Mouse (Mus musculus) lung, embryonic 15.5 days (tissue): ENCODE data around the gene Sema4g. TPM values are rescaled to one million over a fixed set of nuclear protein-coding genes. Genes with fewer than 3 reads are reported as not detected.
"Not testable (repeated sequence)": the region's sequence is repeated elsewhere in the genome, so short reads cannot be mapped to it uniquely, and the experiment has no call there.

Experiments
- ATAC-seq: fragments of 200-750 bp; cut with Nextera tagmentation; 2 replicates; pipeline ENCODE4 v1.8.0; 2017; ENCODE audit warnings: moderate number of reproducible peaks, borderline replicate concordance; ENCODE audit not compliant: low FRiP score, low TSS enrichment; ENCODE audit errors: extremely low read depth
- H3K27ac ChIP-seq: fragments of 300-500 bp; sonication (generic); 2 replicates; pipeline ENCODE4 v1.5.1; 2015; ENCODE audit warnings: moderate library complexity, mild to moderate bottlenecking, inconsistent platforms
- H3K27me3 ChIP-seq: fragments of 300-500 bp; sonication (generic); 2 replicates; pipeline ENCODE4 v1.6.1; 2015; ENCODE audit warnings: inconsistent platforms
- H3K36me3 ChIP-seq: fragments of 300-500 bp; sonication (generic); 2 replicates; pipeline ENCODE4 v1.6.1; 2015; ENCODE audit warnings: inconsistent platforms
- H3K4me1 ChIP-seq: fragments of 300-500 bp; sonication (generic); 2 replicates; pipeline ENCODE4 v1.6.1; 2015; ENCODE audit warnings: inconsistent platforms
- H3K4me2 ChIP-seq: fragments of 300-500 bp; sonication (generic); 2 replicates; pipeline ENCODE4 v1.6.1; 2015; ENCODE audit warnings: inconsistent platforms, mild to moderate bottlenecking, moderate library complexity
- H3K4me3 ChIP-seq: fragments of 300-500 bp; sonication (generic); 2 replicates; pipeline ENCODE4 v1.5.1; 2015; ENCODE audit warnings: mild to moderate bottlenecking, inconsistent platforms
- H3K9ac ChIP-seq: fragments of 300-500 bp; sonication (generic); 2 replicates; pipeline ENCODE4 v1.6.1; 2015; ENCODE audit warnings: inconsistent platforms
- H3K9me3 ChIP-seq: fragments of 300-500 bp; sonication (generic); 2 replicates; pipeline ENCODE4 v1.6.1; 2016; ENCODE audit warnings: inconsistent platforms
- WGBS: fragments of 180-500 bp; shearing (Covaris S2); methylation state at CpG from one replicate; pipeline ENCODE4 v1.1.7; 2015; 5-methylcytosine and 5-hydroxymethylcytosine counted together
- polyA plus RNA-seq: library from polyadenylated mRNA; unstranded; fragments of >200 nt; fragmentation: Nextera tagmentation; extraction: Ambion mirVana; gene quantifications from 2 replicates; pipeline ENCODE4 v1.2.1, GENCODE M21; 2015

The Sema4g gene
- polyA plus RNA-seq, 1 experiment from 2014 or later = 1.7 TPM

GRCm38 (mm10) chr19:45028746-45029145, 39.8 kb downstream of the Sema4g start:
- Histone ChIP-seq H3K27ac (no peak overlapping the region), H3K4me2 (no peak overlapping the region), H3K9ac (no peak overlapping the region), H3K36me3 (peaks cover 45% of the 10 kb centered on the region), H3K27me3 (no peaks in the 10 kb centered on the region), H3K4me1 (peaks cover 34% of the 10 kb centered on the region), H3K4me3 (no peak overlapping the region), H3K9me3 (no peaks in the 10 kb centered on the region)
- no peak for ATAC-seq
- 50% methylated on average over 19 of the region's 19 CpGs for WGBS

- Histone ChIP-seq H3K4me1 (peaks cover 29% of the 10 kb centered on the region), H3K4me3 (no peak overlapping the region), H3K9me3 (no peaks in the 10 kb centered on the region), H3K27me3 (no peaks in the 10 kb centered on the region), H3K4me2 (no peak overlapping the region), H3K27ac (no peak overlapping the region), H3K9ac (no peak overlapping the region), H3K36me3 (peaks cover 40% of the 10 kb centered on the region)
- 49% methylated on average over 9 of the region's 9 CpGs for WGBS
- no peak for ATAC-seq
Measured at GRCm38 (mm10) chr19:45029571-45029970, 40.7 kb downstream of the Sema4g start.

GRCm38 (mm10) chr19:45030111-45030510, 41.2 kb downstream of the Sema4g start:
- Histone ChIP-seq H3K9me3 (no peaks in the 10 kb centered on the region), H3K27ac (no peak overlapping the region), H3K4me3 (no peak overlapping the region), H3K27me3 (no peaks in the 10 kb centered on the region), H3K36me3 (peaks cover 34% of the 10 kb centered on the region), H3K4me2 (no peak overlapping the region), H3K4me1 (peaks cover 29% of the 10 kb centered on the region), H3K9ac (no peak overlapping the region)
- peak; percentile 4; the same call in 1 of the 2 replicates for ATAC-seq
- 32% methylated on average over 8 of the region's 8 CpGs for WGBS

GRCm38 (mm10) chr19:45030746-45031693, 42.1 kb downstream of the Sema4g start:
- Histone ChIP-seq H3K27me3 (no peaks in the 10 kb centered on the region), H3K4me3 (peak overlapping the region; percentile 10; the same call in 1 of the 2 replicates), H3K9me3 (no peaks in the 10 kb centered on the region), H3K4me1 (peaks cover 29% of the 10 kb centered on the region), H3K36me3 (peaks cover 25% of the 10 kb centered on the region), H3K4me2 (peak overlapping the region; percentile 52), H3K27ac (no peak overlapping the region), H3K9ac (no peak overlapping the region)
- 35% methylated on average over 20 of the region's 20 CpGs for WGBS
- ATAC-seq = no peak

- H3K4me2 ChIP-seq = no peak overlapping the region
- H3K9ac ChIP-seq = no peak overlapping the region
- peak; percentile 46 for ATAC-seq
- no peak overlapping the region for H3K27ac ChIP-seq
- no peaks in the 10 kb centered on the region; the same call in 1 of the 2 replicates for H3K27me3 ChIP-seq
- no peaks in the 10 kb centered on the region for H3K9me3 ChIP-seq
- whole genome bisulfite sequencing = 19% methylated on average over 4 of the region's 4 CpGs
- peaks cover 17% of the 10 kb centered on the region for H3K36me3 ChIP-seq
- peaks cover 29% of the 10 kb centered on the region for H3K4me1 ChIP-seq
- no peak overlapping the region for H3K4me3 ChIP-seq
Measured at GRCm38 (mm10) chr19:45031780-45032179, 42.9 kb downstream of the Sema4g start.

- H3K27ac ChIP-seq = no peak overlapping the region; the same call in 1 of the 2 replicates
- no peak overlapping the region for H3K4me3 ChIP-seq
- no peaks in the 10 kb centered on the region for H3K9me3 ChIP-seq
- H3K4me2 ChIP-seq = no peak overlapping the region
- H3K4me1 ChIP-seq = peaks cover 29% of the 10 kb centered on the region
- H3K27me3 ChIP-seq = no peaks in the 10 kb centered on the region; the same call in 1 of the 2 replicates
- WGBS = 52% methylated on average over 17 of the region's 17 CpGs
- peaks cover 8% of the 10 kb centered on the region for H3K36me3 ChIP-seq
- no peak for ATAC-seq
- no peak overlapping the region for H3K9ac ChIP-seq
Measured at GRCm38 (mm10) chr19:45032570-45033332, 43.9 kb downstream of the Sema4g start.

GRCm38 (mm10) chr19:45036867-45037266, 48.0 kb downstream of the Sema4g start:
- 29% methylated on average over 16 of the region's 16 CpGs for WGBS
- Histone ChIP-seq H3K27me3 (peaks cover 28% of the 10 kb centered on the region), H3K4me1 (peaks cover 10% of the 10 kb centered on the region), H3K9me3 (no peaks in the 10 kb centered on the region), H3K36me3 (no peaks in the 10 kb centered on the region), H3K4me3 (no peak overlapping the region), H3K4me2 (no peak overlapping the region), H3K27ac (no peak overlapping the region), H3K9ac (no peak overlapping the region)
- no peak for ATAC-seq

- H3K27me3 ChIP-seq = peaks cover 30% of the 10 kb centered on the region
- not testable (repeated sequence) for ATAC-seq, H3K9ac ChIP-seq, H3K4me2 ChIP-seq, H3K27ac ChIP-seq, H3K4me1 ChIP-seq, H3K36me3 ChIP-seq, H3K4me3 ChIP-seq, H3K9me3 ChIP-seq
- 81% methylated on average over 7 of the region's 7 CpGs for WGBS
Measured at GRCm38 (mm10) chr19:45038198-45038597, 49.3 kb downstream of the Sema4g start.

GRCm38 (mm10) chr19:45040214-45040613, 51.3 kb downstream of the Sema4g start:
- H3K4me2 ChIP-seq = no peak overlapping the region
- 45% methylated on average over 13 of the region's 13 CpGs for WGBS

GRCm38 (mm10) chr19:45044389-45044927, 55.6 kb downstream of the Sema4g start:
- H3K4me1 ChIP-seq = peaks cover 23% of the 10 kb centered on the region
- H3K4me3 ChIP-seq = no peak overlapping the region
- H3K27me3 ChIP-seq = peaks cover 48% of the 10 kb centered on the region
- no peaks in the 10 kb centered on the region for H3K36me3 ChIP-seq
- no peak overlapping the region for H3K27ac ChIP-seq
- no peaks in the 10 kb centered on the region for H3K9me3 ChIP-seq
- ATAC-seq = no peak
- H3K9ac ChIP-seq = no peak overlapping the region
- H3K4me2 ChIP-seq = no peak overlapping the region
- 58% methylated on average over 11 of the region's 11 CpGs for WGBS

More at GRCm38 (mm10) chr19:45040214-45040613, 51.3 kb downstream of the Sema4g start:
- H3K4me1 ChIP-seq = no peaks in the 10 kb centered on the region
- H3K4me3 ChIP-seq = no peak overlapping the region
- H3K9me3 ChIP-seq = no peaks in the 10 kb centered on the region
- H3K27me3 ChIP-seq = peaks cover 42% of the 10 kb centered on the region
- no peak overlapping the region for H3K9ac ChIP-seq
- ATAC-seq = no peak
- H3K36me3 ChIP-seq = no peaks in the 10 kb centered on the region
- H3K27ac ChIP-seq = no peak overlapping the region

- Histone ChIP-seq H3K27ac (no peak overlapping the region), H3K4me1 (peaks cover 23% of the 10 kb centered on the region), H3K9ac (no peak overlapping the region), H3K4me3 (no peak overlapping the region), H3K9me3 (no peaks in the 10 kb centered on the region), H3K36me3 (no peaks in the 10 kb centered on the region), H3K27me3 (peaks cover 40% of the 10 kb centered on the region), H3K4me2 (no peak overlapping the region)
- WGBS = 33% methylated on average over 15 of the region's 15 CpGs
- no peak for ATAC-seq
Measured at GRCm38 (mm10) chr19:45045236-45045635, 56.3 kb downstream of the Sema4g start.
